Mouse (Mus musculus) cortical plate, adult 2 months (tissue): ENCODE measurements around the gene Cryba4.

ENCODE experiments used
- CTCF ChIP-seq: fragments of 200-500 bp; IDR thresholded peaks from 2 replicates; pipeline ENCODE4 v1.5.1; 2011; ENCODE audit warnings: mild to moderate bottlenecking, control low read depth, low read length; ENCODE audit not compliant: insufficient read depth; ENCODE audit errors: extremely low read depth
- POLR2A ChIP-seq: fragments of 200-500 bp; IDR thresholded peaks from 2 replicates; pipeline ENCODE4 v1.6.1; 2011; ENCODE audit warnings: mild to moderate bottlenecking, low read length, control low read depth; ENCODE audit not compliant: insufficient read depth; ENCODE audit errors: extremely low read depth

- TF ChIP-seq POLR2A: no peak
- no peak for TF ChIP-seq CTCF
Measured at GRCm38 (mm10) chr5:112293800-112294199, 41.5 kb upstream of the Cryba4 start.
